Mouse (Mus musculus): ENCODE data around the gene Tmem206.
A peak's percentile ranks its signal among the peaks of the same experiment; 100 is the strongest.

- TF ChIP-seq CTCF (IDR thresholded peaks at IDR 0.05), result peak; percentile 41; the same call in 1 of the 2 replicates
- TF ChIP-seq EP300 (IDR thresholded peaks at IDR 0.05), result no peak
These were observed 19.4 kb upstream of the Tmem206 start for GRCm38 (mm10) chr1:191306316-191306715.

Measured in lung, postnatal 0 days (tissue).